Mouse (Mus musculus): Measurements from ENCODE around the gene Actr3b. TPM values are rescaled to one million over a fixed set of nuclear protein-coding genes. Genes with fewer than 3 reads are reported as not detected.

The Actr3b gene
- total and polyA plus RNA-seq, 3 experiments: 1.3 to 4.7 (median 3.9) TPM

DNA sequence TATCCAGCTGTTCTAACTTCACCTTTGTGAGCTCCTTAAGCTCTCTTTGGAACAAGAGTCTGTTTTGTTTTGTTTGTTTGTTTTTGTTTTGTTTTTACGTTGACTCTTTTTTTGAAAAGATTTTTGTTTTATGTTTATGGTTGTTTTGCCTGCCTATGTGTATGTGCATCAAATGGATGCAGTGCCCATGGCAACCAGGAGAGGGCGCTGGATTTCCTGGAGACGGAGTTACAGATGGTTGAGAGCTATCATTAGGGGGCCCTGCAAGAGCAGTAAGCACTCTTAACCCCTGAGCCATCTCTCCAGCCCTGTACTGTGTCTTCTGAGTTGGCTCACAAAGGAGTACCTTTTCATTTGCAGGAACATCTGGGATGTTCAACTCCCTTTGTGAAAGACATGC is 110.8 kb downstream of the Actr3b start:
- H3K27me3 ChIP-seq (replicated peaks): no peaks in the 10 kb centered on the region
- no peak overlapping the region for H3K4me3 ChIP-seq (replicated peaks in 1 of 3; ENCODE audit: low read depth in 2 of 3, low read length in 2 of 3, poor library complexity in 1 of 3)
- no peak for TF ChIP-seq E2F4 (IDR thresholded peaks at IDR 0.05; ENCODE audit: insufficient replicate concordance, low read depth, low read length)
- no peak for TF ChIP-seq EP300 (IDR thresholded peaks at IDR 0.05; ENCODE audit: low read length)
- TF ChIP-seq HCFC1 (IDR thresholded peaks at IDR 0.05; ENCODE audit: low read depth, low read length): no peak
- TF ChIP-seq ZC3H11A (IDR thresholded peaks at IDR 0.05; ENCODE audit: low read depth, low read length): no peak
- no peak for TF ChIP-seq CHD1 (IDR thresholded peaks at IDR 0.05; ENCODE audit: low read depth, low read length)
- no peak for TF ChIP-seq ZMIZ1 (IDR thresholded peaks at IDR 0.05; ENCODE audit: low read depth, low read length)
- TF ChIP-seq GABPA (IDR thresholded peaks at IDR 0.05; ENCODE audit: insufficient replicate concordance, low read depth, low read length): no peak
- no peak for TF ChIP-seq JUN (IDR thresholded peaks at IDR 0.05; ENCODE audit: insufficient read depth, low read depth, low read length)
- TF ChIP-seq USF2 (conservative IDR thresholded peaks at IDR 0.05; ENCODE audit: low read depth, low read length): no peak
- TF ChIP-seq ZKSCAN1 (IDR thresholded peaks at IDR 0.05; ENCODE audit: borderline replicate concordance, low read depth, low read length): no peak
- TF ChIP-seq POLR2AphosphoS2 (IDR thresholded peaks at IDR 0.05; ENCODE audit: low read depth, low read length): no peak
- no peak for TF ChIP-seq BHLHE40 (IDR thresholded peaks at IDR 0.05; ENCODE audit: low read depth, low read length)
- TF ChIP-seq PAX5 (IDR thresholded peaks at IDR 0.05; ENCODE audit: low read length): no peak
- TF ChIP-seq MEF2A (IDR thresholded peaks at IDR 0.05; ENCODE audit: borderline replicate concordance, low read depth, low read length): no peak
- TF ChIP-seq USF1 (IDR thresholded peaks at IDR 0.05; ENCODE audit: low read depth, low read length): no peak
- H3K9me3 ChIP-seq (replicated peaks; ENCODE audit: low read length): no peaks in the 10 kb centered on the region
- dilution Hi-C loops (cut with MboI; ENCODE audit: extremely low pct_ligation_motif_present, extremely low pct_unique_long_range_greater_than_20kb, low sequenced_read_pairs) (no loop called here), in situ Hi-C loops (cut with MboI; ENCODE audit: low pct_ligation_motif_present, low pct_unique_long_range_greater_than_20kb, low sequenced_read_pairs) (no loop called here)
- no peak overlapping the region for H3K27ac ChIP-seq (ENCODE audit: insufficient read depth, low read depth)
- H3K4me1 ChIP-seq (ENCODE audit: control insufficient read depth in 1 of 2, insufficient read depth in 2 of 2): peaks cover 0 to 13% of the 10 kb centered on the region in 2 experiments; a peak in 2 of 4 replicates
- no peaks in the 10 kb centered on the region for H3K79me2 ChIP-seq (replicated peaks; ENCODE audit: control insufficient read depth, extremely low read depth, insufficient read depth, poor library complexity, severe bottlenecking)
- H3K4me2 ChIP-seq (ENCODE audit: insufficient read depth, low read depth, poor library complexity, severe bottlenecking): no peak overlapping the region
- H3K36me3 ChIP-seq (replicated peaks in 1 of 2; ENCODE audit: control insufficient read depth in 1 of 2, insufficient read depth in 1 of 2, low read length in 1 of 2): no peaks in the 10 kb centered on the region
- H3K9ac ChIP-seq (ENCODE audit: insufficient read depth, low read depth): no peak overlapping the region
- no peak for DNase-seq (ENCODE audit: extremely low read depth)

DNA sequence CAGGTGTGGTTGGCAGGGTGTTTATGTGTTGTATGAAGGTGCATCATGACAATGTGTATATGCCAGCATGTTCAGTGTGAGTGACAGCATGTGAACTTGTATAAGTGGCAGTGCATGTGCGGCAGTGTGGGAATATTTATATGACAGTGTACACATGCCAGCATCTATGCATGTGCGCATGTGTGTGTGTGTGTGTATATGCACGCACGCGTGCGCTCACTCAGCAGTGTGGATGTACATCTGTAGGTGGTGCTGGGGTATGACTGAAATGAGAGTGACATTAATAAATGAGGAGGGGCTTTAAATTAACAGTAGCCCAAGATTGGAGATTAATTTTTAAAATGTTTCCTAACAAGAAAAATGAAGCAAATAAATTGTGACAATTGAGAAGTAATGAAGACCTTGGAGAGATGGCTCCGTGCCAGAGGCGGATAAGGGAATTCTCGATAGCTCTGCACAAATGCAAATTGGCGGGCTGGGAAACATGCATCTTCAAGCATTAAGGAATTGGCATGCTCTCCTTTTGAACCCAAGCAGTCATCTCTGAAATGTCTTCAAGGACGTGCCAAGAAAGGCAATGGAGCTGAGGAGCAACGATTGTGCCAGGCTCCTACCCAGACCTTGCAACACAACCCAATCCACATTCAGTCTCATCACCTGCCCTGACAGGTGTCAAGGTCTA is 111.7 kb downstream of the Actr3b start:
- Histone ChIP-seq H3K79me2 (replicated peaks; ENCODE audit: control insufficient read depth, extremely low read depth, insufficient read depth, poor library complexity, severe bottlenecking) (no peaks in the 10 kb centered on the region), H3K4me2 (ENCODE audit: insufficient read depth, low read depth, poor library complexity, severe bottlenecking) (no peak overlapping the region), H3K27ac (ENCODE audit: insufficient read depth, low read depth) (no peak overlapping the region), H3K4me1 (ENCODE audit: control insufficient read depth in 1 of 2, insufficient read depth in 2 of 2) (peaks cover 0 to 13% of the 10 kb centered on the region in 2 experiments; a peak in 2 of 4 replicates), H3K9ac (ENCODE audit: insufficient read depth, low read depth) (no peak overlapping the region), H3K4me3 (replicated peaks in 1 of 3; ENCODE audit: low read depth in 2 of 3, low read length in 2 of 3, poor library complexity in 1 of 3) (no peak overlapping the region), H3K36me3 (replicated peaks in 1 of 2; ENCODE audit: control insufficient read depth in 1 of 2, insufficient read depth in 1 of 2, low read length in 1 of 2) (no peaks in the 10 kb centered on the region), H3K27me3 (replicated peaks) (no peaks in the 10 kb centered on the region), H3K9me3 (replicated peaks; ENCODE audit: low read length) (no peaks in the 10 kb centered on the region)
- in situ Hi-C loops (cut with MboI; ENCODE audit: low pct_ligation_motif_present, low pct_unique_long_range_greater_than_20kb, low sequenced_read_pairs): no loop called here
- no peak for TF ChIP-seq SMC3 (IDR thresholded peaks at IDR 0.05; ENCODE audit: low read depth, low read length)
- no peak for TF ChIP-seq ETS1 (conservative IDR thresholded peaks at IDR 0.05; ENCODE audit: low read depth, low read length)
- no peak for TF ChIP-seq NELFE (IDR thresholded peaks at IDR 0.05; ENCODE audit: low read depth, low read length)
- TF ChIP-seq IRF4 (IDR thresholded peaks at IDR 0.05; ENCODE audit: low read depth, low read length): no peak
- TF ChIP-seq CHD2 (IDR thresholded peaks at IDR 0.05; ENCODE audit: low read length): no peak
- TF ChIP-seq EP300 (IDR thresholded peaks at IDR 0.05; ENCODE audit: low read length): no peak
- TF ChIP-seq JUN (IDR thresholded peaks at IDR 0.05; ENCODE audit: insufficient read depth, low read depth, low read length): no peak
- no peak for TF ChIP-seq NRF1 (IDR thresholded peaks at IDR 0.05; ENCODE audit: low read depth, low read length)
- no peak for TF ChIP-seq BHLHE40 (IDR thresholded peaks at IDR 0.05; ENCODE audit: low read depth, low read length)
- no peak for TF ChIP-seq MAFK (IDR thresholded peaks at IDR 0.05; ENCODE audit: insufficient replicate concordance, low read length)
- no peak for TF ChIP-seq TBP (conservative IDR thresholded peaks at IDR 0.05; ENCODE audit: low read depth, low read length)
- TF ChIP-seq E2F4 (IDR thresholded peaks at IDR 0.05; ENCODE audit: insufficient replicate concordance, low read depth, low read length): no peak
- no peak for TF ChIP-seq SIN3A (IDR thresholded peaks at IDR 0.05; ENCODE audit: low read length)
- TF ChIP-seq ZMIZ1 (IDR thresholded peaks at IDR 0.05; ENCODE audit: low read depth, low read length): no peak
- dilution Hi-C loops (cut with MboI; ENCODE audit: extremely low pct_ligation_motif_present, extremely low pct_unique_long_range_greater_than_20kb, low sequenced_read_pairs): no loop called here
- no peak for DNase-seq (ENCODE audit: extremely low read depth)
